Mouse (Mus musculus) liver, adult 2 months (tissue): ENCODE measurements around the gene Zscan25.

Experiments
- CTCF ChIP-seq: fragments of 200-500 bp; IDR thresholded peaks from 2 replicates; pipeline ENCODE4 v1.5.1; 2011; ENCODE audit warnings: low read depth, low read length, control low read depth
- POLR2A ChIP-seq: fragments of 200-500 bp; IDR thresholded peaks from 2 replicates; pipeline ENCODE4 v1.6.1; 2011; ENCODE audit warnings: low read length, control low read depth; ENCODE audit not compliant: insufficient read depth; ENCODE audit errors: extremely low read depth

GRCm38 (mm10) chr5:145249520-145249919 is 30.8 kb upstream of the Zscan25 start:
- TF ChIP-seq CTCF (no peak), POLR2A (no peak)
